Mouse (Mus musculus) heart, postnatal 0 days (tissue): ENCODE results near the gene Myo3b. TPM values are rescaled to one million over a fixed set of nuclear protein-coding genes. Genes with fewer than 3 reads are reported as not detected.
A peak's percentile ranks its signal among the peaks of the same experiment; 100 is the strongest.

Source experiments
- ATAC-seq: fragments of 200-750 bp; cut with Nextera tagmentation; 2 replicates; pipeline ENCODE4 v1.8.0; 2017; ENCODE audit warnings: low read depth, moderate number of reproducible peaks, moderate library complexity; ENCODE audit not compliant: insufficient read depth
- DNase-seq: peaks from one replicate; pipeline ENCODE4 v3.0.0-alpha.2; 2016; ENCODE audit warnings: low spot score
- H3K27ac ChIP-seq: fragments of 300-500 bp; sonication (generic); 2 replicates; pipeline ENCODE4 v1.5.1; 2014; ENCODE audit warnings: low read depth, mild to moderate bottlenecking
- H3K27me3 ChIP-seq: fragments of 300-500 bp; sonication (generic); 2 replicates; pipeline ENCODE4 v1.6.1; 2014; ENCODE audit warnings: low read length, mixed read lengths; ENCODE audit not compliant: control insufficient read depth, insufficient read depth
- H3K36me3 ChIP-seq: fragments of 300-500 bp; sonication (generic); replicated peaks from 2 replicates; pipeline ENCODE4 v1.6.1; 2014; ENCODE audit warnings: low read length, mixed read lengths; ENCODE audit not compliant: control insufficient read depth, insufficient read depth
- H3K4me1 ChIP-seq: fragments of 300-500 bp; sonication (generic); 2 replicates; pipeline ENCODE4 v1.6.1; 2014; ENCODE audit warnings: antibody characterized with exemption; ENCODE audit not compliant: control insufficient read depth, insufficient read depth
- H3K4me2 ChIP-seq: fragments of 300-500 bp; sonication (generic); 2 replicates; pipeline ENCODE4 v1.6.1; 2014; ENCODE audit warnings: low read depth, mild to moderate bottlenecking, low read length, moderate library complexity
- H3K4me3 ChIP-seq: fragments of 300-500 bp; sonication (generic); 2 replicates; pipeline ENCODE4 v1.5.1; 2014; ENCODE audit warnings: low read depth, low read length
- H3K9ac ChIP-seq: fragments of 300-500 bp; sonication (generic); replicated peaks from 2 replicates; pipeline ENCODE4 v1.6.1; 2014; ENCODE audit warnings: low read depth, low read length, mixed read lengths
- H3K9me3 ChIP-seq: fragments of 300-500 bp; sonication (generic); replicated peaks from 2 replicates; pipeline ENCODE4 v1.6.1; 2016; ENCODE audit warnings: low read length; ENCODE audit not compliant: control insufficient read depth
- CTCF ChIP-seq: IDR thresholded peaks from 2 replicates; pipeline ENCODE4 v1.5.1; 2016; ENCODE audit warnings: antibody characterized with exemption, control low read depth, low read depth
- EP300 ChIP-seq: IDR thresholded peaks from 2 replicates; pipeline ENCODE4 v1.6.1; 2016; ENCODE audit warnings: antibody characterized with exemption, low read depth
- WGBS: fragments of 180-500 bp; shearing (Covaris S2); extraction: QIAGEN DNeasy Blood & Tissue Kit; methylation state at CpG from one replicate; pipeline ENCODE4 v1.1.7; 2014; 5-methylcytosine and 5-hydroxymethylcytosine counted together
- polyA plus RNA-seq: library from polyadenylated mRNA; unstranded; fragments of >200 nt; fragmentation: Nextera tagmentation; extraction: Ambion mirVana; gene quantifications from 2 replicates; pipeline ENCODE4 v1.2.1, GENCODE M21; 2015
- total RNA-seq: library from RNA; depleted of rRNA; stranded (reverse); fragments of >200 nt; gene quantifications from 2 replicates; pipeline ENCODE4 v1.2.3, GENCODE M21; 2014; ENCODE audit warnings: low replicate concordance

Myo3b gene
- total and polyA plus RNA-seq, 2 experiments from 2014 or later: 0.04 to 0.15 TPM

DNA sequence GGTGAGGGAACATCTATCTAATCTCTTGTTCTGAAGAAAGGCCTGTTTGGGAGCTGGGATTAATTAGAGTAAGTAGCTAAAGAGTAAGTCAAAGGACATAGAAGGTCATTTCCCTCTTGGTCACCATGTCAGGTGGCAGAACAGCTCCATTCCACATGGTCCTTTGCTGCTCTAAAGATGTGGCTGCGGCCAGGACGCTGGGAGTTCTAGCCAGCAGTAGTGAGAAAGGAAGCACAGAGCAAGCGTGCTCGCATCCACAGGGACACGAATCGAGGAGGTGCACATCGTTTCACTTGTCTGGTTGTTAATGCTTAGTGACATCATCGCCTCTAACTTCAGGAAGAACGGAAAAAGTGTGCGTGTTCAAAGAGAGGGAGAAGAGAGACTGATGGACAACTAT lies 212.3 kb downstream of the Myo3b start:
- H3K9ac ChIP-seq: no peak overlapping the region
- no peak for ATAC-seq
- no peak overlapping the region for H3K4me2 ChIP-seq
- H3K27me3 ChIP-seq: no peaks in the 10 kb centered on the region
- H3K9me3 ChIP-seq: no peaks in the 10 kb centered on the region
- H3K4me3 ChIP-seq: no peak overlapping the region
- no peaks in the 10 kb centered on the region for H3K4me1 ChIP-seq
- no peaks in the 10 kb centered on the region for H3K36me3 ChIP-seq
- no peak for DNase-seq
- H3K27ac ChIP-seq: no peak overlapping the region
- WGBS: 73% methylated on average over 10 of the region's 10 CpGs
- TF ChIP-seq EP300: no peak
- TF ChIP-seq CTCF: no peak

DNA sequence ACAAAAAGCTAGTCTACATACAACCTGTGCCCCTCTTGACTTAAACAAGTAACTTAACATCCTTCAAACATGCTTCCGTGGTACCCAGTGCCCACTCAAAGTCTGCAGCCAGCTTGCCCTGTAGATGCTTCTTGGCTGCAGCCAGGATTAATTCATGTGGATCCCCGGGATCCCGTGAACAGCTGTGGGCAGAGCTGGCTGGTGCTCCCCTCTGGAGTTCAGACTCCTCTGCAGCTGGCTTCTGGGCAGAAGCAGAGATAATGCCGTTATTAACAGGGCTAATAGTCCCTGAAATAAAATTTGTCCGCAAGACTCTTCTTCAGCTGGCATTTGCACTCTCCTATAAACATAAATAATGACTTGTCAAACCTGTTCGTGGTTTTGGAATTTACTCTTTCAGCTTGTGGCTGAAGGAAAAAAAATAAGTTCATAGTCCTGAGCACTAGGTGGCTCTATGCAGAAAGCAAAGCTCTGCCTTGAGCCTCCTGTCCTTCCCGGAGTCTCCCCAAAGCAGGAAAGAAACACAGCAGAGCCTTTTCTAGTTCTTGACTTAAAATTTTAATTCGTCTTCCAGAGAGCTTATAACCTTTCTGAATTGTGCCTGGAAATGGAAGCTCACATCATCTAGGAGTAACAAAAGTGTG lies 220.6 kb downstream of the Myo3b start:
- Histone ChIP-seq H3K9me3 (no peaks in the 10 kb centered on the region), H3K4me1 (no peaks in the 10 kb centered on the region), H3K27me3 (no peaks in the 10 kb centered on the region), H3K27ac (no peak overlapping the region), H3K9ac (no peak overlapping the region), H3K4me2 (no peak overlapping the region), H3K36me3 (no peaks in the 10 kb centered on the region), H3K4me3 (no peak overlapping the region)
- TF ChIP-seq CTCF (peak; percentile 59), EP300 (no peak)
- WGBS: 20% methylated on average over 8 of the region's 8 CpGs
- DNase-seq (peak; percentile 66), ATAC-seq (no peak; the same call in 1 of the 2 replicates)

DNA sequence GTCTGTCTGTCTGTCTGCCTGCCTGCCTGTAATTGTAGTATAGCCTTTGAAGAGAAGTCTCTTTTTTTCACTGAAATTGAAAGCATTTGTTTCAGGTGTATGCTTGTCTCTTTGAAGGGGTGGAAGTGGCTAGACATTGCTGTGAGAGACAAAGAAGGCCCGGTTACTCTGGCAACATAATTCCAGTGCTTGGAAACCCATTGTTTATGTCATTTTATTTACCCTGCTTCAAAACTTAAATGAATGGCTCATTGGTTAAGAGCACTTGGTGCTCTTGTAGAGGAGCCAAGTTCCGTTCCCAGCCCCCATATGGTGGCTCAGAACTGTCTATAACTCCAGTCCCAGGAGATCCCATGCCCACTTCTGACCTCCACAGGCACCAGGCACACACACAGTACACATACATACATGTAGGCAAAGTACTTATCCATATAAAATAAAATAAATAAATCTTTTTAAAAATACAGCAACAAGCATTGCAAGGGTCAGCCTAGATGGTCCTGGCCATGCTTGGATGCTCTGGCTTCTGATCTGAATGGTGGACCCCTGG lies 221.8 kb downstream of the Myo3b start:
- TF ChIP-seq CTCF (no peak), EP300 (no peak)
- no peak overlapping the region for H3K4me2 ChIP-seq
- ATAC-seq (no peak), DNase-seq (no peak)
- 67% methylated on average over 2 of the region's 2 CpGs for WGBS
- H3K27ac ChIP-seq: no peak overlapping the region
- no peak overlapping the region for H3K4me3 ChIP-seq
- H3K4me1 ChIP-seq: no peaks in the 10 kb centered on the region
- no peaks in the 10 kb centered on the region for H3K9me3 ChIP-seq
- no peaks in the 10 kb centered on the region for H3K36me3 ChIP-seq
- H3K9ac ChIP-seq: no peak overlapping the region
- H3K27me3 ChIP-seq: no peaks in the 10 kb centered on the region

DNA sequence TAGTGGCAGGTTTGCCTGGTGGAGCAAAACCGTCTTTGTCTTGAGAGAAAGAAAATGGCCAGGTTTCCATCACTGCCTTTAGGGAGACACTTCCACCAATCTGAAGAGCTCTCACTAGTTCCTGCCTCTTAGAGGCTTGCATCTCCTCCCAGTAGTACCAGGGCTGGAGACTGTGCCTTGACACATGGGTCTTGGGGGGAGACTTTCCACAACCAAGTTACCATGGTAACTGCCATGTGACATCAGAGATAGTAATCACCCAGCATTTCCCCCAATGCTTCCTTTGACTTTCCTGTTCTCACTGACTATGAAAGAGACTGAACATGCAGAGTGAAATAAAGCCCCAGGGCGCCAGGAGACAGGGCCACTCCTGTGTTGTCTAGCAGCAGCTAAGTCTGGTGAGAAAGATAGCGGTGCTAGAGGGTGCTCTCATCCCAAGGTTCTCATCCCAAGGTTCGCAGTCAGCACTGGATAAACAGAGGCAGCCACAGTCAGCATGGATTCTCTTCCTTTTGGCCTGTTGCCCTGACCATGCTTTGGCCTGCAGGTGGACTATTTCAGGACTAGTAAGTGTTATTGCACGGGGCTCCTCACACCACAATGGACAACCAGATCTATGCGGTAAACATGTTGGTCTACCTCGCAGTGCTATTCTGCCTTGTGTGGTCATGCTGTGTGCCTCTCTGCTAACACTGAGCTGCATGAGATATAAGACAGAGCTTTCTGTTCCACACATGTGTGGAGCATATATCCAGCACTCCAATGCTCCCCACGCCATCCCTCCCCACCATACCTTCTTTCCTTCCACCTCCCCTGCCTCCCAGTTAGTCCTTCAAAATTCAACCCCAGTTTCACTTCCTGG lies 223.0 kb downstream of the Myo3b start:
- H3K4me2 ChIP-seq: no peak overlapping the region
- no peak for DNase-seq

DNA sequence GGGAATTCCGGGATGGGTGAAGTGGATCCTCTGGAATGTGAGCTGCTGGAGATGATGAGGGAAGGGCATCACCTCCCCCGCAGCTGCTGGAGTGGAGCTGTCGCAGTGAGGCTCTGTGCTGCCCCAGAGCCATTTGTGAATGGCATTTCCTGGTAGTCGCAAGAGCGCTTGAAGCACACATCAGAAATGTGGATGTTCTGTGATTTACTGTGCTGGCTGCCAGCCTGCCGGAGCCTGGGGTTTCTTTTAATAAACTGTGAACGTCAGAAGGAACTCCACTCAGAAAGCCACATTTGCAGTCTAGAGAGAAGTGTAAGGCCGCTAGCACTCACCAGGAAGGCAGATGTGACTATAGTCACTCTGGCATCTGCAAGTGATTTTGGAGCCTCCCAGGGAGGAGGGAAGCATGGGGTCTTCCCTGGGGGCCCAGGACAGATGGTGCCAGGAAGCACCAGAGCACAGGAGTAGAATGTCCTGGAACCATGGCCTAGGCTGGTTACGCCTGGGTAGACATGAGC lies 223.7 kb downstream of the Myo3b start:
- Histone ChIP-seq H3K9me3 (no peaks in the 10 kb centered on the region), H3K36me3 (no peaks in the 10 kb centered on the region), H3K27ac (no peak overlapping the region), H3K4me2 (no peak overlapping the region), H3K4me1 (no peaks in the 10 kb centered on the region), H3K9ac (no peak overlapping the region), H3K4me3 (no peak overlapping the region), H3K27me3 (no peaks in the 10 kb centered on the region)
- no peak for TF ChIP-seq EP300
- TF ChIP-seq CTCF: no peak
- ATAC-seq: no peak
- 14% methylated on average over 9 of the region's 9 CpGs for WGBS
- peak; percentile 6 for DNase-seq

More for the DNA sequence above, 223.0 kb downstream of the Myo3b start:
- ATAC-seq: no peak
- Histone ChIP-seq H3K36me3 (no peaks in the 10 kb centered on the region), H3K9ac (no peak overlapping the region), H3K4me1 (no peaks in the 10 kb centered on the region), H3K4me3 (no peak overlapping the region), H3K9me3 (no peaks in the 10 kb centered on the region), H3K27me3 (no peaks in the 10 kb centered on the region), H3K27ac (no peak overlapping the region)
- WGBS: 46% methylated on average over 8 of the region's 8 CpGs
- TF ChIP-seq EP300: no peak
- no peak for TF ChIP-seq CTCF
